8 mouse cellular contexts compared by ENCODE assay signal in the genomic region with DNA sequence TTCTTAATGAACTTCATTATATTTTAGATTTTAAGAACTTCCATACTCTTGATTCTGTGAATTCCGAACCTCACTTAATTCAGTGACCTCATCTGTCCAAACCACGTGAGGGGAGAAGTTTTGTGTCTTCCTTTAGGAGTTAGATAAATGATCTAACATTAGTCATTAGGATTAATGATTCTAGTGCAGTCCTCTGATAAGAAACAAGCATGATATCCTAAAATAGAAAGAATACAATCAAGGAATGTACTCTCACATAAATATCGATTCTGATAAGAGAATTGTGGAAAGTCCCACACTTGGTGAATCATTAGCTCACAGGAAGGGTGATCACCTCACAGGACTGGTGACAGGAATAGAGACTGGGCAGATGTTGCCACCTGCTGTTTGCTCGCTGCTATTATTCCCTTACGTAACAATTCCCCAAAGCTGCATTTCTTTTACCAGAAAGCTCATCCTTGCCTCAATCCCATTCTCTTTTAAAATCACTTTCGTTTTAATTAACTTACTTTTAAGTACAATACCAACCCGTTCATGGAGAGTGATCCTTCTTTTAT. TPM values are rescaled to one million over a fixed set of nuclear protein-coding genes. Genes with fewer than 3 reads are reported as not detected.
DNase-seq lines count a peak whose midpoint lies in the region; ATAC-seq and TF ChIP-seq lines count a peak whose summit lies in the region.

No protein-coding gene starts in this region.

- DNase-seq in WW6 (ENCODE audit: low read depth, low spot score), result peak; percentile 5
- peak; percentile 72 for DNase-seq in embryo, embryonic 10.5 days (ENCODE audit: low spot score)
- DNase-seq in kidney, postnatal 0 days (ENCODE audit: low spot score), result peak; percentile 89
- peak in 2 of 3 experiments; percentile 13 for DNase-seq in liver, embryonic 14.5 days (ENCODE audit: low read depth in 3 of 3, low spot score in 3 of 3)
- DNase-seq in thymus, postnatal 25 days, result peak; percentile 17

- peak; percentile 53 for TF ChIP-seq CTCF in C2C12 (IDR thresholded peaks at IDR 0.05; ENCODE audit: control insufficient read depth, insufficient read depth, insufficient read length)
- peak; percentile 96 for TF ChIP-seq CTCF in kidney, postnatal 0 days (IDR thresholded peaks at IDR 0.05; ENCODE audit: low read depth)
- peak; percentile 59 for TF ChIP-seq CTCF in liver, embryonic 14.5 days (IDR thresholded peaks at IDR 0.05; ENCODE audit: low read depth)

- no peak overlapping the region for H3ac ChIP-seq in C2C12 (ENCODE audit: control insufficient read depth, insufficient read length, low read depth)

- no peak overlapping the region for H3K4me2 ChIP-seq in heart, embryonic 16.5 days (ENCODE audit: low read depth, low read length)
- no peak overlapping the region for H3K4me2 ChIP-seq in kidney, postnatal 0 days (ENCODE audit: low read length)
- no peak overlapping the region for H3K4me2 ChIP-seq in liver, embryonic 14.5 days (ENCODE audit: low read depth)
- no peak overlapping the region for H3K4me2 ChIP-seq in neural tube, embryonic 12.5 days (replicated peaks)

- 12% methylated on average over 7 of the region's 7 CpGs for WGBS in heart, embryonic 16.5 days
- 14% methylated on average over 7 of the region's 7 CpGs for WGBS in kidney, postnatal 0 days
- 10% methylated on average over 7 of the region's 7 CpGs for WGBS in liver, embryonic 14.5 days (ENCODE audit: insufficient replicate concordance)
- 30% methylated on average over 7 of the region's 7 CpGs for WGBS in neural tube, embryonic 12.5 days

- H3K9me3 ChIP-seq in heart, embryonic 16.5 days (replicated peaks; ENCODE audit: control insufficient read depth, low read length), result no peaks in the 10 kb centered on the region
- no peaks in the 10 kb centered on the region for H3K9me3 ChIP-seq in kidney, postnatal 0 days (replicated peaks; ENCODE audit: low read length)
- H3K9me3 ChIP-seq in liver, embryonic 14.5 days (ENCODE audit: control insufficient read depth, low read length), result no peaks in the 10 kb centered on the region
- H3K9me3 ChIP-seq in neural tube, embryonic 12.5 days, result no peaks in the 10 kb centered on the region

- H3K9ac ChIP-seq in heart, embryonic 16.5 days (ENCODE audit: low read length), result no peak overlapping the region
- no peak overlapping the region for H3K9ac ChIP-seq in kidney, postnatal 0 days (ENCODE audit: low read depth, low read length)
- H3K9ac ChIP-seq in liver, embryonic 14.5 days (replicated peaks), result no peak overlapping the region
- no peak overlapping the region for H3K9ac ChIP-seq in neural tube, embryonic 12.5 days

- H3K4me3 ChIP-seq in C2C12 (ENCODE audit: insufficient read depth, poor library complexity, severe bottlenecking), result no peak overlapping the region
- H3K4me3 ChIP-seq in heart, embryonic 16.5 days (ENCODE audit: low read length), result no peak overlapping the region
- no peak overlapping the region for H3K4me3 ChIP-seq in kidney, postnatal 0 days (replicated peaks; ENCODE audit: low read depth, low read length)
- H3K4me3 ChIP-seq in liver, embryonic 14.5 days (ENCODE audit: insufficient read depth in 1 of 2, low read depth in 2 of 2, low read length in 2 of 2), result no peak overlapping the region
- no peak overlapping the region for H3K4me3 ChIP-seq in neural tube, embryonic 12.5 days

- H3K79me3 ChIP-seq in C2C12 (ENCODE audit: low read depth), result no peaks in the 10 kb centered on the region

- no peaks in the 10 kb centered on the region for H3K36me3 ChIP-seq in C2C12 (ENCODE audit: control insufficient read depth, insufficient read depth)
- H3K36me3 ChIP-seq in heart, embryonic 16.5 days (ENCODE audit: control insufficient read depth, insufficient read depth), result no peaks in the 10 kb centered on the region
- no peaks in the 10 kb centered on the region for H3K36me3 ChIP-seq in kidney, postnatal 0 days (ENCODE audit: insufficient read depth, low read length)
- no peaks in the 10 kb centered on the region for H3K36me3 ChIP-seq in liver, embryonic 14.5 days (replicated peaks; ENCODE audit: control insufficient read depth, insufficient read depth, low read depth)
- H3K36me3 ChIP-seq in neural tube, embryonic 12.5 days, result no peaks in the 10 kb centered on the region

- ATAC-seq in heart, embryonic 16.5 days (replicated peaks; ENCODE audit: extremely low read depth, insufficient read depth, low FRiP score), result peak; percentile 52
- peak; percentile 71; the same call in 1 of the 2 replicates for ATAC-seq in kidney, postnatal 0 days (replicated peaks; ENCODE audit: low FRiP score, low read depth)
- ATAC-seq in liver, embryonic 14.5 days (ENCODE audit: insufficient read depth), result no peak
- ATAC-seq in neural tube, embryonic 12.5 days (ENCODE audit: low FRiP score, low read depth), result peak; percentile 61; the same call in 1 of the 2 replicates

- no peaks in the 10 kb centered on the region for H3K79me2 ChIP-seq in C2C12 (ENCODE audit: control insufficient read depth, insufficient read depth)

- H3K4me1 ChIP-seq in heart, embryonic 16.5 days (ENCODE audit: control insufficient read depth, insufficient read depth, low read length), result no peaks in the 10 kb centered on the region
- no peaks in the 10 kb centered on the region for H3K4me1 ChIP-seq in kidney, postnatal 0 days (replicated peaks; ENCODE audit: insufficient read depth, low read length)
- peaks cover 0 to 3% of the 10 kb centered on the region in 2 experiments; a peak in 1 of 4 replicates for H3K4me1 ChIP-seq in liver, embryonic 14.5 days (replicated peaks; ENCODE audit: control insufficient read depth in 2 of 2, insufficient read depth in 2 of 2, low read length in 1 of 2)
- no peaks in the 10 kb centered on the region for H3K4me1 ChIP-seq in neural tube, embryonic 12.5 days

- no peaks in the 10 kb centered on the region for H3K27me3 ChIP-seq in C2C12 (ENCODE audit: control insufficient read depth, insufficient read depth, insufficient read length)
- H3K27me3 ChIP-seq in heart, embryonic 16.5 days (ENCODE audit: control insufficient read depth, insufficient read depth, low read length), result no peaks in the 10 kb centered on the region
- H3K27me3 ChIP-seq in kidney, postnatal 0 days (ENCODE audit: insufficient read depth, low read length), result no peaks in the 10 kb centered on the region
- H3K27me3 ChIP-seq in liver, embryonic 14.5 days (ENCODE audit: control insufficient read depth, insufficient read depth, low read length), result no peaks in the 10 kb centered on the region
- no peaks in the 10 kb centered on the region for H3K27me3 ChIP-seq in neural tube, embryonic 12.5 days (replicated peaks)

- no peak overlapping the region for H3K27ac ChIP-seq in heart, embryonic 16.5 days (ENCODE audit: low read length)
- no peak overlapping the region for H3K27ac ChIP-seq in kidney, postnatal 0 days
- no peak overlapping the region for H3K27ac ChIP-seq in liver, embryonic 14.5 days
- H3K27ac ChIP-seq in neural tube, embryonic 12.5 days, result no peak overlapping the region

- no peak for TF ChIP-seq EP300 in liver, embryonic 14.5 days (IDR thresholded peaks at IDR 0.05; ENCODE audit: low read depth)

TF ChIP-seq in C2C12, 6 proteins besides CTCF, POLR2A, EP300 and RAD21:
- peak; percentile 18 for TF ChIP-seq CEBPB (IDR thresholded peaks at IDR 0.05; ENCODE audit: low read depth)
- TF ChIP-seq USF1 (IDR thresholded peaks at IDR 0.05; ENCODE audit: low read depth), result peak; percentile 68
- TF ChIP-seq FOSL1 (IDR thresholded peaks at IDR 0.05; ENCODE audit: insufficient read depth, low read length, poor library complexity, severe bottlenecking), result no peak

RNA-seq across cellular contexts. Expression of a gene that starts 22.3 kb away (rescaled TPM):
- polyA plus RNA-seq in C2C12 (2012; fragmentation: generic; extraction: Trizol), result not detected
- not detected in 2 replicates for polyA plus RNA-seq in heart, embryonic 16.5 days (2015; fragmentation: Nextera tagmentation; extraction: Ambion mirVana)
- polyA plus RNA-seq in kidney, postnatal 0 days (2015; fragmentation: Nextera tagmentation; extraction: Ambion mirVana), result not detected in 2 replicates
- polyA plus RNA-seq in liver, embryonic 14.5 days (2012; rRNA removed), result not detected in 2 replicates
- polyA plus RNA-seq in liver, embryonic 14.5 days (2014; fragmentation: Nextera tagmentation; extraction: Ambion mirVana), result not detected in 2 replicates
- polyA plus RNA-seq in neural tube, embryonic 12.5 days (2016; fragmentation: Nextera tagmentation; extraction: Ambion mirVana), result not detected in 2 replicates

Comparison
In these comparisons a context has a peak if more than half of its experiments do, and no peak if none do; other contexts are left out.
1. DNase-seq: peak in every context shown above with its lines; median percentile 89 in kidney, postnatal 0 days; 72 in embryo, embryonic 10.5 days; 17 in thymus, postnatal 25 days; 13 in liver, embryonic 14.5 days; 5 in WW6.